Comparison of ENCODE assay signal across 16 mouse cellular contexts in the genomic region with DNA sequence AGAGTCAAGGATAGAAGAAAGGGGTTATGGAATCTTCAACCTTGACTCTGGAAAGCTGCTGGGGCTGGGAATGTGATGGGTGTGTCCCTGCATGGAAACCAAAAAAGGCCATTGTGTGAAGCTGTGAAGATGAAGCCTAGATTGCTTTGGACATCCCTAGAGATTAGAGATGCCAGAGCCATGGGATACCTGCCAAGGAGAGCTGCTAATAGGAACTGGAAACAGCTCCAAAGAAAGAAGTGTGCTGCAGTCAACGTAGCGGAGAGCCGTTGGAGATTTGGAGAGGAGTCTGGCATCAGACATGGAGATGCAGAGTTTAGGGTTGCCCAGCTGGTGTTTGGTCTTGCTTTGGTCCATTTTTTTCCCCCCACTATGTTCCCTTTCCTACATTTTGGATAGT.
"Had no signal": no experiment of that assay in that cellular context is flagged by ENCODE, and none has a peak within 500 bp of the region (broad histone marks: within the 10 kb centered on the region; RNA-seq: fewer than 3 reads in every experiment).

No protein-coding gene starts in this region.

- H3K4me3 ChIP-seq: liver, embryonic 15.5 days; megakaryocyte, embryonic 14.5 days; midbrain, embryonic 15.5 days; neural tube, embryonic 12.5 days; stomach, embryonic 15.5 days had no signal

- ATAC-seq: lung, postnatal 0 days; midbrain, embryonic 15.5 days had no signal

- H3K36me3 ChIP-seq: liver, embryonic 15.5 days; midbrain, embryonic 15.5 days; neural tube, embryonic 12.5 days; stomach, embryonic 15.5 days had no signal

- H3K9ac ChIP-seq: liver, embryonic 15.5 days; midbrain, embryonic 15.5 days; neural tube, embryonic 12.5 days; stomach, embryonic 15.5 days had no signal

- H3K9me3 ChIP-seq: liver, embryonic 15.5 days; megakaryocyte, embryonic 14.5 days; midbrain, embryonic 15.5 days; neural tube, embryonic 12.5 days; stomach, embryonic 15.5 days had no signal

- H3K27me3 ChIP-seq: liver, embryonic 15.5 days; midbrain, embryonic 15.5 days; neural tube, embryonic 12.5 days; stomach, embryonic 15.5 days had no signal

- DNase-seq: kidney, postnatal 36 days; layer of hippocampus, adult 9-11 months; layer of hippocampus, postnatal 36 days; lung, adult 2 months; thymus, adult 2 months; thymus, postnatal 25 days had no signal

- H3K4me1 ChIP-seq: liver, embryonic 15.5 days; midbrain, embryonic 15.5 days; neural tube, embryonic 12.5 days; stomach, embryonic 15.5 days had no signal

- H3K27ac ChIP-seq: kidney, postnatal 0 days; liver, embryonic 15.5 days; macrophage; midbrain, embryonic 15.5 days; neural tube, embryonic 12.5 days; stomach, embryonic 15.5 days had no signal

- H3K4me2 ChIP-seq: liver, embryonic 11.5 days; liver, embryonic 15.5 days; midbrain, embryonic 11.5 days; midbrain, embryonic 15.5 days; neural tube, embryonic 12.5 days; stomach, embryonic 15.5 days had no signal
